Mouse (Mus musculus) C2C12 (cell line): ENCODE measurements around the gene P2ry14.

Experiments
- CTCF ChIP-seq: IDR thresholded peaks from one replicate; pipeline ENCODE4 v1.5.1; 2011; ENCODE audit not compliant: control insufficient read depth, insufficient read depth, insufficient read length
- MYOD1 ChIP-seq: IDR thresholded peaks from one replicate; pipeline ENCODE4 v1.6.1; 2011; ENCODE audit warnings: low read depth; ENCODE audit not compliant: control insufficient read depth, insufficient read length

- TF ChIP-seq CTCF, result no peak
- TF ChIP-seq MYOD1, result no peak
Observed at GRCm38 (mm10) chr3:59113973-59114517, 39.4 kb downstream of the P2ry14 start.
